Mouse (Mus musculus) lung, postnatal 0 days (tissue): Measurements from ENCODE around the gene Rassf1.

ENCODE experiments used
- CTCF ChIP-seq: IDR thresholded peaks from 2 replicates; pipeline ENCODE4 v1.5.1; 2016; ENCODE audit warnings: antibody characterized with exemption, mild to moderate bottlenecking
- EP300 ChIP-seq: IDR thresholded peaks from 2 replicates; pipeline ENCODE4 v1.6.1; 2016; ENCODE audit warnings: antibody characterized with exemption, mild to moderate bottlenecking, control low read depth

DNA sequence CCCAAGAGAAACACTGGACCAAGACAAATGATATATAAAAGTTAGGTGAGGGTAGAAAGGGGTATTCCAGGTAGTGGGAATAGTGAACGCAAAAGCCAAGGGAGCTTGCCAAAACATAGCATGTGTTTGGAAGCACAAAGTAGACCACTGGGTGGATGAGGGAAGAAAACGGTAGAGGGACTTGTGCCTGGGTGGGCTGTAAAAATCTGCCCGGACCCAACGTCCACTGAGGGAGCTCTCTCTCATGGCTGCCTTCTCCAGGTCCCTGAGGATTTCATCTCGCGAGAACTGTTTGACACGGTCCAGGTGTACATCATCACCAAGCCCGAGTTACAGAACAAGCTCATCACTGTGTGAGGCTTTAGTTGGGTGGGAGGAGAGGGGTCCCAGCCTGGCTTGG lies 8.6 kb upstream of the Rassf1 start:
- TF ChIP-seq CTCF, result no peak
- no peak for TF ChIP-seq EP300
